Mouse (Mus musculus): ENCODE results near the gene 2010111I01Rik. TPM values are rescaled to one million over a fixed set of nuclear protein-coding genes. Genes with fewer than 3 reads are reported as not detected.
"Not testable (repeated sequence)": the region's sequence is repeated elsewhere in the genome, so short reads cannot be mapped to it uniquely, and the experiment has no call there.

2010111I01Rik gene
- total RNA-seq, 2 experiments from 2014 or later: 70.2 to 83.1 TPM

- no peak for DNase-seq (ENCODE audit: low spot score in 2 of 2)
These were observed 223.6 kb downstream of the 2010111I01Rik start for GRCm38 (mm10) chr13:63188306-63188705.

- DNase-seq (ENCODE audit: low spot score in 2 of 2): no peak
These were observed 224.1 kb downstream of the 2010111I01Rik start for GRCm38 (mm10) chr13:63188811-63189210.

- no peak for DNase-seq (ENCODE audit: low spot score in 2 of 2)
These were observed 228.7 kb downstream of the 2010111I01Rik start for GRCm38 (mm10) chr13:63193423-63193822.

DNA sequence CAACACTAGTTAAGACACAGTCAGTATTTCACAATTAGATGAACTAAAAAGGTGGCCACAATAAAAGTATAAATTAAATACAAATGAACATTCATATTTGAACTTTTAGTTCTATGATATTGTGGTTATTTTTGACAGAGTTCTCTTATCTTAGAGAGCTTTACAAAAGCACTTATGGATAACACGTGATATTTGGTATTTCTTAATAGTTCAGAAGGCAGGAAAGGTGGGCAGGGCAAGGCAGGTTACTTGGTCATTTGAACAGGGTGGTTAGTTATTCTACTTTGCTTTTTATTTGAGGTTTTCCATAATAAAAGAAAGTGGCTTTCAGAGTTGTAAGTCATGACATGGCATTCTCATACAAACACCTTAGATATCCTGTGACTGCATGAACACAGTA, 233.3 kb downstream of the 2010111I01Rik start:
- no peak for DNase-seq (ENCODE audit: low spot score in 2 of 2)

DNA sequence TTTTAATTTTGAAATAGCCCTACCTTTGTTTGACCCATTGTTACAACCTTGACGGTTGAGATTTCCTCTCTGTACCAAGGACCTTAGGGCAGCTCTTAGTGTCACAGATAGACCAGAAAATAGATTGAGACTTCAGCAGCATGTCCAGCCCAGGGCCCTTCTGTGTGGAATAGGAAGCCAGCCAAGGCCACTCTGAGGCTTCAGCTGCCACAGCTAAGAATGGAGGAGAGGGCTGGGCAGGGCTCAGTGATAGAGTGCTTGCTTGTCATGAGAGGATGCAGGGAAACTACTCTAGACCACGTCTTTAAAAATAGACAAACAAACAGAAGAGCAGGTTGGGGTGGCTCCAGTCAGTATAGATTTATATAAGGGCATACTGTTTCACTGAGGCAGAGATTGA, 234.9 kb downstream of the 2010111I01Rik start:
- DNase-seq (ENCODE audit: low spot score in 2 of 2): no peak

GRCm38 (mm10) chr13:63203502-63204278, 239.0 kb downstream of the 2010111I01Rik start:
- DNase-seq (ENCODE audit: low spot score in 2 of 2): no peak

DNA sequence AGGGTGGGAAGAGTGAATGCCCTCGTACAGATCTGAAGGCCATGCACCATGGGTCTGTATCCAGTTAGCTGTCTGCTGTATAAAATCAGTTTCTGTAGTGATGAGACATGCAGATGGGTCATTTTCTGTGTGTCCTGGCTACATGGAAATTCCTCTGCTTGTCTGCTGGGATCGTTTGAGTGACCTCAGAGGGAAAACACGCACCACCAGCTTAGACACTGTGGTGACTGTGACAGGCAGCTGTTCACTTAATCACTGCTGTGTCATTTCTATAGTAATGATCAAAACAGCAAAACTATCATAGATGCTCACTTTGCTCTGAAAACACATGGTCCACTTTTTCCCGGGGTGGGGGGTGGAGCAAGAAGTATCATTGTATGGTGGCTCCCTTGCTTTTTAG, 241.1 kb downstream of the 2010111I01Rik start:
- no peak for DNase-seq (ENCODE audit: low spot score in 2 of 2)

DNA sequence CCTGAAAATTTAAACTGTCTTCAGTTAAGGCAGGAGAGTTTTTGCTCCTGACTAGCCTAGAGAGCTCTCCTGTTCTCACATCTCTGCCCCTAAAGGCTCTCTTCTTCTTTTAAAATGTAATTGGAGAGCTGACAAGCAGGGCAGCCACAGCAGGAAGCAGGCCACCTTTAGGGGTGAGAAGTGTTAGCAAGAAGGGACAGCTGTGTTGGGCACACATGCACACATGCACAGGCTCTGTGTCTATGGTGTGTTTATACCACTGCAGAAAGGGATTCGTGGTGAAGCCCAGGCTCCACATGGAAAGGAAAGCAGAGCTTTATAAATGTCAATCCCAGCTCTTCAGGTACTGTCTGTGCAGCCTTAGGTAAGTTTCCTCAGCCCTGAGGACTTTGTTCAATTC, 241.7 kb downstream of the 2010111I01Rik start:
- DNase-seq (ENCODE audit: low spot score in 2 of 2): no peak

GRCm38 (mm10) chr13:63216537-63216936, 251.8 kb downstream of the 2010111I01Rik start:
- no peak for DNase-seq (ENCODE audit: low spot score in 2 of 2)

DNA sequence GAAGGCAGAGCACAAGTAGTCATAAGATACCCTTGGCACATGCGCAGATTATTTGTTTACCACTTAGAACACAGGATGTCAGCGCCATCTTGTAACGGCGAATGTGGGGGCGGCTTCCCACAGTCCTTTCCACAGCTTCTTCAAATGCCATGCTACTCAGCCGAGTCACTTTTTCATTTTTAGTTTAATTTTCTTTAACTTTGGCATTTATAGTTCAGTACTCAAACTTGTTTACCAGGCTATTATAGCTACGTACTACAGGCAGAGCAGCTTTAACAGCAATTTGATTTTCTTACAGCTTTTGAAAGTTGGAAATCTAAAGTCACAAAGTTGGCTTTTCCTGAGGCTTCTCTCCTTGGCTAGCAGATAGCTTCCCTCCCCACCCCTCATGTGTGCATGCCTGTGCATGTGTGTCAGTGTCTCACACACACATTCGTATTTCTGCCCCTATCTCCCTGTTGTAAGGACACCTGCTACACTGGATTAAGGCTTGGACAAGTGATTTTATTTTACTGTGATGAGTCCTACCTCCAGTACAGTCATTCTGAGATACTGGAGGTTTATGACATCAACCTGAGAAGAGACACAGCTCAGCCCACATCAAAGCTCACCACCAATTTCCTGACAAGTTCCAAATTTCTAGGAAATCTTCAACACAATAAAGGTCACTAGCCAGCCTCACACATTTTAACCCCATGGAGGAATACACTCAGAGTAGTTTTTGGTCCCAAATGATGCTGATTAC, 258.5 kb downstream of the 2010111I01Rik start:
- DNase-seq (ENCODE audit: low spot score in 2 of 2): no peak

GRCm38 (mm10) chr13:63225796-63226583, 261.3 kb downstream of the 2010111I01Rik start:
- DNase-seq (ENCODE audit: low spot score in 2 of 2): no peak

DNA sequence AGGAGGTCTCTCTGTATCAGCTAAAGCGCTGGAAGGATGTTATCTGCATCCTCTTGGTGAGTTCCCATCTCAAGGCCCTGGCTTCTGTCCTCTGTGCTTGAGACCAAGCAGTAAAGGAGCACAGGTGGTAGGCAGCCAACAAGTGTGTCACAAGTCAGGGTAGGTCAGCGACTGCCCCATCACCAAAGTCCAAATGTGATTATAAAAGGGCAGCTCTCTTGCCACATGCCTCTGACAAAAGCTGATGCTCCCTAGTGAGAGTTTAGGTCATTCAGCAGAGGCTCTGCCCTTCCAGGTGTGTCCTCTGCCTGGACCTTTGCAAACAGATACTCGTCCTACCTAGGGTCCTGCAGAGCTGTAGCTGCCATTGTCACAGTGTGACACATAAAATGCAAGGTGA, 263.1 kb downstream of the 2010111I01Rik start:
- DNase-seq (ENCODE audit: low spot score in 2 of 2): no peak

GRCm38 (mm10) chr13:63230955-63231701, 266.4 kb downstream of the 2010111I01Rik start:
- no peak for DNase-seq (ENCODE audit: low spot score in 2 of 2)

- no peak for DNase-seq (ENCODE audit: low spot score in 2 of 2)
These were observed 267.0 kb downstream of the 2010111I01Rik start for GRCm38 (mm10) chr13:63231702-63232070.

DNA sequence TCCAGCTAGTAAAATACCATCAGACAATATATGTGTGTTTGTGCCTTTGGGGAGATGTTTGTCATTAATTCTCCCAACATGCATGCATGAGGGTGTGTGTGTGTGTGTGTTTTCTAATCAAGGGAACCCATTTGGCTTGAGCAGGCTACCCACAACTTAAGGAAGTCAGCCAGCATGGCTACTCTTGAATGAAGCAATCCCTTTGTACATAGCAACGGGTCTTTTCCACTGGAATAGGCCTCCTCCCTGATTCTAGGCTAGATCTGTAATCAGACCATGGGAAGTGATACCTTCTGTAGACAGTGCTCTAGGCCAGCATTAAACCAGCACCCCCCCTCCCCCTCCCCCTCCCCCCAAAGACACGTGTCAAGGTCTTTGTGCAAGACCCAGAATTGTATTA, 267.9 kb downstream of the 2010111I01Rik start:
- no peak for DNase-seq (ENCODE audit: low spot score in 2 of 2)

DNA sequence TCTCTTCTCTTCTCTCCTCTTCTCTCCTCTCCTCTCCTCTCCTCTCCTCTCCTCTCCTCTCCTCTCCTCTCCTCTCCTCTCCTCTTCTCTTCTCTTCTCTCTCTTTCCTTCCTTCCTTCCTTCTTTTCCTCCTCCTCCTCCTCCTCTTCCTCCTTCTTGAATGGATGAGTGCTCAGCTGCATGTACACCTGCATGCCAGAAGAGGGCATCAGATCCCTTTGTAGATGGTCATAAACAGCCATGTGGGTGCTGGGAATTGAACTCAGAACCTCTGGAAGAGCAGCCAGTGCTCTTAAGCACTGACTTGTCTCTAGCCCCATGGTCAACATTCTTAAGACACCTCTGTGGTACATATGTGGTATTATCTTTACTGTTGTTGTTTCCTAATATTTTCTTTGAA, 269.8 kb downstream of the 2010111I01Rik start:
- DNase-seq (ENCODE audit: low spot score in 2 of 2): not testable (repeated sequence)

DNA sequence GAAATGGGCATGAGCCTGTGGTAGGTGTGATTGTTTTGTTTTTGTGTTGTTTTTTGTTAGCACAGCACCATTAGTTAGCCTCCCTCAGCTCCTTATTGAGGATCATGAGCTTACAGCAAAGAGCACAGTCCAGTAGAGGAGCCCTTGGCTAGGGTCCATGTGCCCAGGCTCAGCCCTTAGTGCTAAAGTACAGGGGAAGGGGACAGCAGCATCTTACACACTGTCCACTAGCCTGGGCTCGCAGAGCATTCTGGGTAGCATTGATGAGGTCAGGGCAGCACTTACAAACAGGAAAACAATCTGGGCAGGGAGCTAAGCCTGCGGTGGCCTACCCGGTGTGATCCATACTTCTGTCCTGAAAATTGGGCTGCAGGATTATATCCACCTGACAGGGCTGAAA, 270.9 kb downstream of the 2010111I01Rik start:
- no peak for DNase-seq (ENCODE audit: low spot score in 2 of 2)

DNA sequence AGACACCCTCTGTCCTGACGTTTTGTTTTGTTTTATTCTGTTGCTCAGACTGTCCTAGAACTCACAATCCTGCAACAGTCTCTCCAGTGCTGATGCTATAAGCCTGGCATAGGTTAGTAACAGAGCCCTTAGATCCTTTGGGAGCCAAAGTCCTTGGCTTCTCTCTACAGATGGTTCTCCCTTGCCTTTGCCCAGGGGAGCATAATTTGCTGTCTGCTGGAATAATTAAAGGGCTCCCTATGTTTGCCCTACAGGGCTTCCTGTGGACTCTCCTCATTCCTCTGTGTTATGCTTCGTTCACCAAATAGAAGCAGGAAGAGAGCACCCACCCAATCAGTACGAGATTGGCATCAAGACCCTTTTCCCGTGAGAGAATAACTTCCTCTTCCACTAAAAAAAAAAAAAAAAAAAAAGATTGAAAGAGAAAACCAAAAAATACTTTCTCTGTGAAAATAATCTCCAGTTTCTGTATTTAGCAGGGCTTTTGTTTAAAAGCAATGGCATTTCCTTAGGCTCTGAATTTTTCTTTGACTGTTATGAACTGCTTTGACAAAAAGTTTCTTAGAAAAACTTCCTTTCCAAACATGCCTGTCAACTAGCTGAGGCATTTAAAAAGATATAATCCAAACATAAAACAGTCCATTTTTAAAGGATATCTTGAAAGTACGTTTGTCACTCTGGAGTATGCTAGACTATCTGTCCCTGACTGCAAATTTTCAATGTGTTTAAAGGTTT, 271.6 kb downstream of the 2010111I01Rik start:
- no peak for DNase-seq (ENCODE audit: low spot score in 2 of 2)

DNA sequence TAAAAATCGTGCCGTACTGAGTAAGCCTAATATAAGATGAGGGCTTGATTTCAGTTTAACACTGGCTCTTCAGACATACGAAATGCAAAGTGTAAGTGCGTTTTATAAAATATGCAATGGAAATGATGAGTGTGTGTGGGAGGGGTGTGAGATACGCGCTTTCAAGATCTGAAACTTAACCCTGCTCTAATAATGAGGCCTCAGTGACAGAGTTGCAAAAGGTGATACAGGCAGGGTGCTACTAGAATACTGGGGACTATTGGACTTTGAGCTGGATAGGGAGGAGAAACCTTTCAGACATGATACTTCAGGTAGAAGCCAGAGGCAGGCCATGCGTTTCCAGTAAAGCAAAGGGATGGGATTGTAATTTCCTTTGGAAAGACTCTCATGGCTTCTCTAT, 273.4 kb downstream of the 2010111I01Rik start:
- DNase-seq (ENCODE audit: low spot score in 2 of 2): no peak

DNA sequence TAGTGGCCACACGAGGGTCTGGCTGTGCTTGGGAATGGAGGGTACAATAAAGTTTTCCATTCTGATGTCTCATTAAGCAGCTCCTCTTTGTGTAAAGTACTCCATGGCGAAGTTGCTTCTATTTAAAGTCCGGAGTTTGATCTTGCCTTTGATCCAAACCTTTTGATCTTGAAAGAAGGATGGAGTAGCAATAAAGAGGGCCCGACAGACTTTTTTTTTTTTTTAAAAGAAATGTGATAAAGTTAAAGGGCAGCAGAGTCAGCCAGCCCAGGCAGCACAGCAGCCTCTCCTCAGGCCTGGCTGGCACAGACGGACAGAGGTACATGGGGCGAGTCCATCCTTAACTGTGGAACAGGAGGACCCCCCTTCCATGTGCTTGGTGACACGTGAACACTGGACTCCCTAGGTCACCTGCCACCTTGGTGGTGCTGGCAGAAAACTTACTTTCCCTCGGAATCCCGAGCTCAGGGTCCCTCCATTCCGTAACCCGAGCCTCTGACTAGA, 274.7 kb downstream of the 2010111I01Rik start:
- DNase-seq (ENCODE audit: low spot score in 2 of 2): no peak
